Mouse (Mus musculus): ENCODE measurements at regions not wholly inside any gene's neighbourhood (a gene's known extent, or its start where the extent isn't known, plus 50 kb on each side); places are given as distances from the start of the nearest gene placed in this dataset.

DNA sequence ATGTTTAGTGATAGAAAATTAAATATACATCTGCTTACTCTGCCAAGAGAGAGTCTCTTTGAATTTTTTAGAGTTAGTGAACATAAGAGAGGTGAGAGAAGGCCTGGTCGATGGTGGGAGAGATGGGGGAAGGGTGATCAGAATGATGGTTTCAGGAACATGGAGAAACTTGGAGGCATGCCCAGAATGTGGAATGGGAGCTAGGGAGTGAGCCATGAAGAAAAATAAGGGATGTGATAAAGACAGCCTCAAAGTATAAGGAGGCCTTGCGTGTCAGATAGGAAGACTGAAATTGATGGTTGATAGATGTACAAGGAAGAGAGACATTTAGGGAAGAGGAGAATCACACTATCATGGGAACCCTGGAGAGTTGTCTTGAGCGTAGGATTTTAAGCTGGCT, 354.6 kb downstream of the Osr1 start:
- peak; percentile 9 for DNase-seq (ENCODE audit: low spot score)

DNA sequence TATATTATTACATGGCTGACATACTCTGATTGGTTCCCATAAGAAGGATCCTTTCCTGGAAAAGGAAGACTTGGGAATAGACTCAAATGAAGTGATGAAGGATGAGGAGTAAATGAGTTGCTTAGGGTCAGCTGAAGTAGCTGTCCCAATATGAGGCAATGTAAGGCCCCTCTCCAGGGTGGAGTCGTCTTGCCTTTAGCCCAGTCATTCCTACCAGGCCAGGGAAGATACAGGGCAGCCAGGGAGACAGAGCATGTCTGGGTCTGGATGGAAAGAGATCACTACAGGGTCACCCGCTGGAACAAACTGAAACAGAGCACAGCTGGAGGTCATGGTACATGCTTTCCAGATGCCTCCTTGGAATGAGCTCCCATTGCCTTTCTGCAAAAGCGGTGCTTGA, 364.2 kb downstream of the Osr1 start:
- DNase-seq (ENCODE audit: low spot score), result no peak

DNA sequence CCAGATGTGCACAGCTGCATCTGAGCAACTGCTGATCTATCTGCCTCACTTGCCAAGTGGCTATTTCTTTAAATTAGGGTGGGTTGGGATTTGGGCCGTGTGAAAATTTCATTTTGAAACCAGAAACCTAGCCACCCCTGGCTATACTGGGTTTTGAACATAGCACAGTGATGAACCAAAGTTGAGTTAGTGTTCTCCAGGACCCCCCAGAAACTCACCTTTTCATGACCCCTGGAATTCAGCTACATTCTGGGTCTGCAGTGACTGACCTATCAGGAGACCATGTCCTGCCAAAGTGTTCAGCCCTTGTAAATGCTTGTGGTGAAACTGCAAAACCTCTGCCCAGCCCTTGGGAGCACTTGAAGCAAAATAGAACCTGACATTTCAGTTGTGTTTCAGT, 371.4 kb downstream of the Osr1 start:
- DNase-seq (ENCODE audit: low spot score), result no peak

DNA sequence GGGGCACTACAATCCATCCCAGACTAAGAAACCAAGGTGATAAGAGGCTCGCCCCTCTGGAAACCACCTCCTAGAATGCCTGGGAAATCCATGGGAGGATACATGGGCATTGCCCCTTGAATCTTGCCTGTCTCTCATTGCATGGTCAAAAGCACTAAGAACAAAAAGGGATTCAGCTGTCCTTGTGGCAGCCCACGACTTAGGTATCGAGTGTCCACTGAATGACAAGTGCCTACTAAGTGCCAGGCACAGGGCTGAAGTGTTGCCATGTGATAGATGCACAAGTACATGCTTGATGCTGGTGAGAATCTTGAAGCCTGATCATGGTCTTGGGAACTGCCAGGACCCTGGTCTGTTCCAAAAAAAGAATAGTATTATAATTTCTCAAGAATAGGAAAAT, 371.9 kb downstream of the Osr1 start:
- DNase-seq (ENCODE audit: low spot score), result no peak

DNA sequence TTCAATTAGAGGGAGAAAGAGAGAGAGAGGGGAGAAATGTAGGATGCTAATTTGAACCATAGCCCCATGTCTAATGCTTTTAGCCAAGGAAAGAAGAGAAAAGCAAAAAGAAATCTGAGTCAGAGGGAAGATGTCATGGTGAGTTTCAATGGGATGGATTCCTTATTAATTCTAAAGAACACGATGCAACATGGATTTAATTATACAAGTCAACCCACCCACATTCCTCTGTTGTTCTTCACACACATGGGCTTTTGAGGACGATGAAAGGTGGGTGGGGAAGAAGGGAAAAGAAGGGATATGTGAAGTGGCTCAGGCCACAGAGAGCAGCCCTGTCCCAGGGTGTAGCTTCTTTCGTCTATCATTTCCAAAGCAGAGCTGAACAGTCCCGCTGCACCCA, 378.9 kb downstream of the Osr1 start:
- no peak for DNase-seq (ENCODE audit: low spot score)

DNA sequence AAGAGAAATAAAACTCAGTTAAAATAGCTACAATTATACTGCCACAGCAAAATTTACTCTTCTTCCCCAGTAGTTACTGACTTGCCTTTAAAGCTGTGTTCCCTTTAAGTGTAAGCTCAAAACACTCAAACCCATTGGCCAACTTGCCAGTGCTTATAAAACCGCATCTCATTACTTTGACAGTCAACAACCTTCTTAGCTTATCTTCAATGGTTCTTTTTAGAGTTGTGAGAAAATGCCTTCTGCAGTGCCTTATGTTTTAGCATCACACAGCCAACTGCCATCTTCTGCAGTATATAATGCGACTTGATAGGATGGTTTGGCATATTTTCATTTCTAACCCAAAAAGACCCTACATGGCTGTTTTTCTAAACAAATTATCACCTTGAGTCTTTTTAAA, 382.5 kb downstream of the Osr1 start:
- DNase-seq (ENCODE audit: low spot score), result no peak

DNA sequence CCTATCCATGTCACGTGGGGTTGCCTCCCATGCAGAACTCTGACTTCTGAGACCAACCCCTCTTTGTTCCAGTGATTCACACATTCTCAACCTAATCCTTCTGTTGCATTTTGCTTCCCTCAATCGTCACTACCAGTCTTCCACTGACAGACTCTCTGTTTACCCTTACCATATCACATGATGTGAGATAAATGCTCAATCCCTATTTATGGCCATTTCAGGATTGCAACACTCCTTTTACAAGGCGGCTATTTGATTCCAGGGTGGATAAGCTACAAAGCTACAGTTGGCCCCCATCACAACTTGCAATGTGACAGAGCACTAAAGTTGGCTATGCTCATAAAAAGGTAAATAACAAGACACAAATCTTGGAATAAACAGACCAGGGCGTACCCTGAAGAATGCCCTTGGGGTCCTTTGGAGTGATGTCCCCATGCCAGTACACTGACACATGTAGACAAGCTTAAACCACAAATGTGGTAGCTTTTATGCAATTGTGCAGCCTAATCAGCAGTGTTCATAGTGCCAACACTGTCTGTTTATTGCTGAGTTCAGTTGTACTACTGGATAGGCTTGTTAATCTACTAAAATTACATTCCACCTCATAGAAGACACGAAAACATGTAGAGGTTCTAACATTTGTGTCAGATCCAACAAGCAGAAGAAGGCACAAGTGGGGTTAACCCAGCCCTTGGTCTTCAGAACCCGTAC, 384.4 kb downstream of the Osr1 start:
- DNase-seq (ENCODE audit: low spot score), result peak; percentile 18

DNA sequence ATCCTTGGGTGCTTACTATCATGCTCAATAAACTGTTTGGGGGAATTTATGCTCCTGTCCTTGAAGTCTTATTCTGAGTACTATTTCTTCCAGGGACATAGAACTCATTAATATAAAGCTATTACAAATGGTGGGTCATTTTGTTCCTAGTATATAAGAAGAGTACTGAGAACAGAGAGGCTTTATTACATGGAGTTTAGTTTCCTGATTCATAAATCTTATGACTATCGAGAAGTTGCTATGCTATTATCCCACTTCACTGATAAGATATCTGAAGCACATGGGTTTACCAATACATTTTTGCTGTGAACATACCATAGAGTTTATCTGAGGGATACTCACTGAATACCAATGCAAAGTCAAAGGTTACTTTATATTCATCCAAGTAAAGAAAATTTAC, 399.5 kb downstream of the Osr1 start:
- DNase-seq (ENCODE audit: low spot score), result no peak

DNA sequence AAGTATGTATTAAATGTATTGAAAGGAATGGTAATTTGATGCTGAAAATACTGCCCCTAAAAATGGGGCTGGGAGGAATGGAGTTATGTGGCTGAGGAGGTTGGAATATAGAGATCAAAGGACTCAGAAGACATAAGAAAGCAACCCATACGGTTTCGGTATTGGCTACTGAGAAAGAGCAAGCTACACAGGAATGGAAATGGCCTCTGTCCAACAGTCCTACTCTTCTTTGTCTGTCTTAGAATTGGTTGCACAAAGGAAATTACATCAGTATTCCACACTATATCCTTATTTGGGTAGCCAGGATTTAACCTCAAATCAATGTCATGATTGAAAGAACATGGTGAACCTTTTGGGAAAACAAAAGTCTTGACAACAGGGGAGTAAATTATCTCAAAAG, 399.0 kb upstream of the Nt5c1b start:
- no peak for DNase-seq (ENCODE audit: low spot score)

DNA sequence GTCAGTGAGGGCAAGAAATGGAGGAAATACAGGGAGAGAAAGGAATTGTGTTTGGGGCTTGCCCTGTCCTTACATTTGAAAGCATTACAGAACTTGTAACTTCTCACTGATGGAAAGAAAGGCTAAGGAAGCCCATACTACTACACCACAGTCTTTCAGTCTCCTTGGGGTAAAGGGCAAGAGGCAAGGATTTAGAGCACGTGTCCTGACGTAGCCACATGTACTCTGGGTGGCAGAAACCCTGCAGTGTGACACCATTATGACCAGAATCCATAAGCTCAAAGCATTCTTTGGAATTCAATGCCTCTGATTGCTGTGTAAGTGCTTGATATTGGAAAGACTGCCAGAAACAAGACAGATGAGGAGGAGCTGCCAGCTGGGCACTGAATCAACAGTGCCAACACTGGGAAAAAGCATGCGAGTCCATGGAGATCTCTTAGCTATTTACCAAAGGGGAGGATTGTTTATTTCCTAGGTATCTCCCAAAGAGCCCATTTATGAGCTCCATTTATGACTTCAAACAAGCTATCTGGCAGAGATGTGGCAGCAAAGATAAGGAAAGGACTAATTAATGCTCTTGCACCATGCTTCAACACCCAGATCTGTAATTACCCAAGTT, 391.2 kb upstream of the Nt5c1b start:
- DNase-seq (ENCODE audit: low spot score), result no peak

DNA sequence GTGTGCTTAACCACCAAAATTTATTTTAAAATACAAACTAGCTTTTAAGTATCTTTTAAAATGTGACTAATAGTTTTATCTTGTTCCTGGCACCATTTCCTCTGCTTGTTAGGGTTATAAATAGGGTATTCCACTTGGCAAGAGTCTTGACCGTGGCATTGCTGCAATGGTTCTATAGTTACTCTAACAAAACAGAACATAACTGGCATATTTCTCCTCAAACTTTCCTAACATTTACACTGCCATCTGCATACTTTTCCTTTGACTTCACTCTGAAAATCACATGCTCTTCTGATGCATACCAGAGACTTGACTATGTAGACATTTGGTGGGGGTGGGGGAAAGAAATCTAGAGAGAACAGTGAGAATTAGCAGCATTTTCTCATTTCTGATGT, 390.7 kb upstream of the Nt5c1b start:
- no peak for DNase-seq (ENCODE audit: low spot score)

DNA sequence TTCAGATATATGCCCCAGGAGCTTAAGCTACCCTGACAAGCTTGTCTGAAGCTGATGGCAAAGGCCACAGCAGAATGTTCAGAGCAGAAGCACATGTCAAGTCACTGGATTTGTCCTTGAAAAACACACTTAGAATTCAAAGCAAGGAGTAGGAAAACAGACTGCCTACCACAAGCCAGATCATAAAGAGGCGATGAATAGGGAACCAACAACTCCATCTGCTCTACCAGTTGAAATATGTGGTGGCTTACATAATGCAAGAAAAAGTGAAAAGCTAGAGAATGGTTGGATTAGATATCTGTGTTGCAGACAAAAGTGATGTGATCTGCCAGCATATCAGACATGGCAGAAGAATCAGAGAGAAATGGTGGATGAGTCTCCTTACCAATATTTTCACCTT, 378.5 kb upstream of the Nt5c1b start:
- no peak for DNase-seq (ENCODE audit: low spot score)

DNA sequence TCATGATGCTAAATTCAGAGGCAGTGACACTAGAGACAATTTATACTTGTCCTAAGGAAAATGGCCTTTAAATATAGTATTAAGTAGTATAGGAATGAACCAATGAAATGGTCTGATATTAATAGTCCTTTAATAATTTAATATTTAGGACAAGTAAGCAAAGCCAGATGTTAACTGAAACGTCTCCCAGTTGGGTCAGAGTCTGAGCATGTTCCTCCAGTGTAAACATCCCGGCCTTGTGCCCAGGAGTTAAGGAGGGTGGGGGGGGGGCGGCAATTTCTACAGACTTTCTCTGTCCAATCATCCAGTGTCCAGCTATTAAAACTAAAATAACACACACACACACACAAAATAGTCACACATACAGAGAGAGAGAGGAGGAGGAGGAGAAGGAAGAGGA, 374.1 kb upstream of the Nt5c1b start:
- no peak for DNase-seq (ENCODE audit: low spot score)

DNA sequence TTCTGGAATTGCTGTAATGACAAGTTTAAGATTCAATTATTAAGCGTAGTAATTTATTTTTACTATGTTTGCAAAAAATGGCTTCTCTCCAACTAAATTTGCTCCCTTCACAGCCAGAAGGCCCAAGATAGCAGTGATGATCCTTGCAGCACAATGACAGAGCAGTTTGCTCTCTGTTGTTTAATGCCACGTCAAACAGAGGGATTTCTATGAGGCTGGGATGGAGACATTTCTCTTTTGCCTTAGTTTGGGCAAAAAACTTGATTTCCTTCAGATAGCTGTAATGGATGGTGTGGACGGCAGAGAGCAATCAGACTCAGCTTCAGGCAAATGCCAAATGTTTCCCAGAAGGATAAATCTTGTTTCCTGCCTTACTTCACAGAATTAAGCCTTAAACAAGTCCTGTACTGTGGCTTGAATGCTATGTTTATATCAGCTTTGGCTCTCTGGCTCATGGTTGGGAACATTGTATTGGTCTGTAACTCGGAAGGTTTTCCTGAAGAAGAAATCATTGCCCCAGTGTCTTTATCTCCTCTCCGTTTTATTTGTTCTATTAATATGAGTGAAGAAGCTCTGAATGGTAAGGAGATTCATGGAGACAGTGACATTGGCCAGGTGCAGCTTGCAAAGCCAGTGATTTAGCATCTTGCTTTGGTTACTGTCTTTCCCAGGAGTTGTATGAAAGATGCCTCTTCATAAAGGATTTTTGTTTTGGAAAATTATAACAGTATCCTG, 373.2 kb upstream of the Nt5c1b start:
- DNase-seq (ENCODE audit: low spot score), result no peak

DNA sequence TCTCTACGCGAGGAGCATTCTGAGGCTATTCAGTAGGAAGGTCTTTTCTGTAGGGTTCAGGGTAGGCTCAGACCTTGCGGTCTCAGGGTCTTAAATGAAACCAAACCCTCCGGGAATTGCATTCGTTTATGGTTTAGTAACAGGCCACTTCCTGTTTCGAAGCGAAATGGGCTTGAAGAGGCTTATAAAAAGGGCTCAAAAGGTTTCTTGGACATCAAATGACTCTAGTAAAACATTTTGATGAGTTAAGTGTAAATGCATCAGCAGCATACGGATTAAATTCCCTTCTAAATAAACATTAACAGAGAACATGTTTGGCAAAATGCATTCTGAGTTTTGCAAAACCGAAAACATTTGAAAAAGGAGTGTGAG, 372.6 kb upstream of the Nt5c1b start:
- DNase-seq (ENCODE audit: low spot score), result no peak

DNA sequence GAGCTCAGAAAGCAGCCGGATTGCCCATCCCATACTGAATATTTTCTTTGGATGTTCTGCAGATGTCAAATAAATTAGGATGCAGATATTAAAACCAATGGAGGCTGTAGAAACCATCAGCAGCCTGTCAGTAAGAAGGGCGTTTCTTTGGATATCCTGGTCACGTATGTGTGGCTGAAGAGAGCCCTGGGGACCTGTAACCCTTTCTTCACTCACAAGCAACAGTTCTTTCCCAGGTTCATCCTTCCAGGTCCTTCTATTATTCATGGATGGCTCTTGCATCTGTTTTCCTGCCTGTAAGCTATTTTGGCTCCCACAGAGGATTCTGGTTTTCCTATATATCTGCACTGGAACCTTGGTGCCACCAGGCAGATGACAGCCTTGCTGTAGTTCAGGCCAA, 372.2 kb upstream of the Nt5c1b start:
- DNase-seq (ENCODE audit: low spot score), result no peak

DNA sequence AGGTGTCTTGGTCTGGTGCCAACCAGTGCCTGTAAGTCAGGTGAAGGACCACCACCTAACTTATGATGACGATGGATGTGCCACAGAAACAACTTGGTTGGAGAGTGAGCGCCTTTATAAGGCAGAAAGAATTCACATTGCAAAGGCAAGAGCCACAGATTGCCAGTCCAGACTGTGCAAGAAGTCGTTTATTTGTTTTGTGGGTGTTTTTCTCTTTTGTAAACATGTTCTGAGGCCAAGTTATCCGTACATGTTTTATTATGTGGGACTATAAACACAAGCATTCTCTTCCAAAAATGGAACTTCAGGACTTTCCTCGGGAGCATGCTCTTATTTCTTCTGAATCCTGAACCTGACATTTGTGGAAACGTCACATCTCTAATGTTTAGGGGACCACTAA, 369.8 kb upstream of the Nt5c1b start:
- DNase-seq (ENCODE audit: low spot score), result no peak

DNA sequence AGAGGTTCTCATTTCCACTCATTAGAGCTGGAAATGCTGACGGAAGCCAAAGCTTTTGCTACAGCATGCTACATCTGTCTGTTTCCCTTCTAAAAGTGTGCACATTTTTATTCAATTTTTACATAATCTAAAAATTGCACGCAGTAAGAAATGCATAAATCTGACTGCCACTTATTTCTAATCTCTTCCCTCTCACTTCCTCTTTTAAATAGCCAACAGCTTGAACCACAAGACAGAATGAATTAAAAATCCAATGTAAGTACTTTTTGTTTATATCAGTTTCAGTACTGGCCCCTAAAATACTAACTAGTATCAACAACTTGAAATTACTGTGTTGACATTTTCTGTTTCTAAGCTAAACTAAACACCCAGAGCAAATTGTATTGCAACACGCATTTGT, 361.3 kb upstream of the Nt5c1b start:
- DNase-seq (ENCODE audit: low spot score), result no peak

DNA sequence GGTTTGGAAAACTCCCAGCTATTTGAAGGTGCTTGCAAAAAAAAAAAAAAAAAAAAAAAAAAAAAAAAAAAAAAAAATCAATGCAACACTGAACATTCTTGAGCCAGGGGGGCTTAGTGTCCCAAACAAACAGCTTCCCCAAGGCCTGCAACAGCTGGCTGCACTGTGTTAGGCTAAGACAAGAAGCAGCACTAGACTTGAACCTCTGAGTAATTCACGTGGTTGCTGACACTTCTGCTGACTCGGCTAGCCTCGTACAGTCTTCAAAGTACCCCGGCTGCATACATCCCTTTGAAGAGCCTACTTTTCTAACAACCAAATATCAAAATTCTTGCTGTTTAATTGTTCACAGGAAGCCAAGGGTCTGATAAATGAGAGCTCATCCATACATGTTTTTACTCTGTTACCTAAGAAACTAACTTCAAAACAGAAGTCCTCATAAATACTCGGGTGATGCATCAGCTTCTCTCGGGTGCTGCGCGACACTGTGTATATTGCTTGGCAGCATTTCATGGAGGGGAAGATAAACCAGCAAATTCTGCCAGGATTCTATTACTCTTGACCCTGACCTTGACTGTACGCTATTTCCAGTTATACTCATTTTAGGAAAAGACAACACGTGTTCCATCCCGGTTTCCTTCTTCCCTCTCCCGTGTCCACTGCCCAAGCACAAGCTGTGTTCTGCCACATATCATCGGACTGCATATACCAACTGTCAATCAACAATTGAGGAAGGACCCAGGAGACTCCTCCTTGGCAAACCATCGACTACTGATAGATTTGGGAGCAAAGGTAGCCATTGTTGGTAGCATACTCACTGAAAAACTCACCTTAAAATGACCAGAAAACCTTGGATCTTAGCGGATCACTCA, 352.8 kb upstream of the Nt5c1b start:
- DNase-seq (ENCODE audit: low spot score), result no peak

DNA sequence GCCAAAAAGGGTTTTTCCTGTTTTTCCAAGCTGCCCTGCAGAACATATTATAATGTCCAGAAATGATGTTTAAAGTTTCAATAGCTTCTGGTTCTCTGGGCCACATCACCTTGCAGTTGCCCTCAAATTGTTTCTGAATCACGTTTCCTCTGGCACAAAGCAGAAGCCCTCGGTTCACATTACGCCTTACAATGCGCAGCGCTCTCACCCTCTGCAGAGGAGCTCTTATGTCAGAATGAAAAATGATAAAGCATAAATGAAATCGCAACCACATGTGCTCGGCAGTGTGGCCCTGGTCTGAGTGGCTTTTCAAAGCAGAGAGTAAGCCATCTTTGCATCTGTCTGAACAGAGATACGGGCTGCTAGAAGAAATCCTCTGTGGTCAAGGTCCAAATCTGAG, 334.3 kb upstream of the Nt5c1b start:
- DNase-seq (ENCODE audit: low spot score), result no peak

DNA sequence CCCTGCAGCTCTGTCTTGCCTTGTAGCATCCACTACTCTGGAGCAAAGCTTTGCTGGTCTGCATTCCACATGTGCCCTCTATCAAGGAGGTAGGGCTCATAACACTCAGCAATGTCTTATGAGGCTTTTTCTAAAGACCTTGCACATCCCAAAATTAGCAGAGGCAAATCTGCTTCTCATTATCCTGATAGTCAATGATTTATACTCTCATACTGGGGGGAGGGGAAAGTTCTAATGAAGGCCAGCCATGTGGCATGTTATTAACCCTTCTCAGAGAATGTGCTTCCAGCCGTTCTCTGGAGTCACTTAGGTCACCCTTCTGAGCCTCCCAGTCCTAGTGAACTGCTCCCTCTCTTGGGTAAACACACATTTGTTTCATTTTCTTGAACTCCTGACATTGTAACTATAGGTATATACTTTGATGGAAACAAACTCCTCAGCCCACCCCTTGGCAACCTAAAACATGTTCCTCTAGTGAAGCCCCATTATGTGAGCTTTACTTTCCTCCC, 307.7 kb upstream of the Nt5c1b start:
- no peak for DNase-seq (ENCODE audit: low spot score)

DNA sequence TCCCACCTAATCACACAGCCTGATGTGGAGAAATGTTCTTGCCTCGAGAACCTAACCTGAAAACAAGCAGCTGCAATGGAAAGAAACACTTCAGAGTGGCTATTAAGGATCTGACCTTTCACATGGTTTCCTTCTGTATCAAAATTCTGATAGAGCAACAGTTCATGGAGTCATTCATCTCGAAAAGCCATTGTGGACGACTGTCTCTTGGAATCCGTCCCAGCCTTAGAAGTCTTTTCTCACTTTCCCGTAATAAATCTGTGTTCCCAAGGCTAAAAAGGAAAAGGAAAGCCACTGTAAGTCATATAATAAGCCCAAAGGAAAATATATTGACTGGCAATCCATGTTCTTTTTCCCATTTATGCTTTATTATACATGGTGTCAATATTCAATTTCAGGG, 291.4 kb upstream of the Nt5c1b start:
- DNase-seq (ENCODE audit: low spot score), result no peak

DNA sequence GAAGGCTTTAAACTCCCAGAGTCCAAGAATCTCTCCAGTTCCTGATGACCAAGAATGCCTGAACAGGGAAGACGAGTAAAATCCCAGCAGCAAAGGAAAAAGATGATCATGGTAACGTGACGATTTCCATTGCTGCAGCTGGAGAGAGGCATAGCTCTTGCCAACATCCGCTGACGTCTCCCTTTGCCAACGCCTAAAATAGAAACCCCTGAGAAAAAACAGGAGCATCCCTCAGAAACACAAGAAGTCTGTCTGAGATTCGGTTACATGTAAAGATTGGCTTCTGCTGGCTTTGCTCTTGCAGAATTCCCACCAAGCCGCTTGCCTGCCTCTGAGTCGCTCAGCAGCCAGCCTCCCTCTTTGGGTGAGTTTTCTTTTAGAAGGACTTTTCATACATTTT, 290.3 kb upstream of the Nt5c1b start:
- no peak for DNase-seq (ENCODE audit: low spot score)

Measured in urinary bladder, postnatal 14 days (tissue).